Mouse (Mus musculus) kidney, postnatal 4 days (tissue): Measurements from ENCODE around the gene Banp.
A peak's percentile ranks its signal among the peaks of the same experiment; 100 is the strongest.

Source experiments
- DNase-seq, 2 experiments: peaks; one replicate each; pipeline ENCODE4 v3.0.0; 2021; ENCODE audit warnings: mixed read lengths in 2 of 2

Gene Banp

DNA sequence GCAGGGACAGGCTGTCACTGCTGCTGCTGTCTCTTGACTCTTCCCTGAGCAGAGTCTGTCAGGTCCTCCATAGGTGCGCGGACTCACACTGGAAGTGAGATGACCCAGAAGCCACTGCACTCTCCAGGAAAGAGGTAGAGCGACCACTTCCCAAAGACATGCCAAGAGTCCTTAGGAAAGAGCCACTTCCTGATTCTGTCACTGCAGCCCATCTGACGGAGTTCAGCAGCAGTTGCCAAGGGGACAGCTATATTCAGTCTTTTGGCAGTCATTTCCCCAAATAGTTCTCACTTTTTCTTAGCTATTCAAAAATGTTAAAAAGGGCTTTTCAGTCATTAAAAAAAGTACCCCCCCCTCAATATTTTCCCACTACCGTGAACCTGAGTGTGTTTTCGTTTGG lies 72.7 kb downstream of the Banp start:
- no peak for DNase-seq

DNA sequence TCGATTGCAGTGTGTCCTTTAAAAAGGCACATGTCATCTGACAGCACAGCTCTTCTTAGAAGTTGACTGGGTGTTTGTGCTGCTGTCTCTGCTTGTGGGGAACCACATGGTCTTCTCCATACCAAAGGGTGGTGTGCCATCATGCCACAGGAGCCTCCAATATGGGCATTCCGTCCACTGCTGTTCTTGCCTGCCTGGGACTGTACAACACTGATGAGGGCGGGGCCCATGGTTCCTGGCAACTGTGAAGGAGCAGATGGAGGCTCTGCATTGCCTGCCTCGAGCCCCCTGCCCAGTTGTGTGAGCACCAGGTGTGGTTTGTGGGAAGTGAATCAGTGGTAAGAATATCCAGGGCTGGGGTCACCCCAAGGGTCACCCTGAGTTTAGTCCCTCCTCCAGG lies 73.2 kb downstream of the Banp start:
- DNase-seq = no peak

DNA sequence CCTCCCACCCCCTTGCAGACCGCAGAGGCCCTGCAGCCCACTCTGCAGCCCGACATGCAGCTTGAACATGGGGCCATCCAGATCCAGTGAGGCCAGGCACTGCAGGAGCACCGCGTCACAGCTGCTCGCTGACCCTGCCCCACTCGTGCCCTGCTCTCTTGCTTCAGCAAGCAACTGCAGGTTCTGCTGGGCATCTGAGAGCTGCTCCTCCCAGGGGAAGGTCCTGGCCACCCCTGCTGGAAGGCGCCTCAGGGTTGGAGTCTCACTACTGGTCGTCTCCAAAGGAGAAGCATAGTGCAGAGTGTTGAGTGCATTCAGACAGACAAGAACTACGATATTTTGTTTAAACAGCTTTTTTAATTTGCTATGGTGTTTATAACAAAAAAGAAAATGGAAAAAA lies 76.0 kb downstream of the Banp start:
- no peak for DNase-seq

DNA sequence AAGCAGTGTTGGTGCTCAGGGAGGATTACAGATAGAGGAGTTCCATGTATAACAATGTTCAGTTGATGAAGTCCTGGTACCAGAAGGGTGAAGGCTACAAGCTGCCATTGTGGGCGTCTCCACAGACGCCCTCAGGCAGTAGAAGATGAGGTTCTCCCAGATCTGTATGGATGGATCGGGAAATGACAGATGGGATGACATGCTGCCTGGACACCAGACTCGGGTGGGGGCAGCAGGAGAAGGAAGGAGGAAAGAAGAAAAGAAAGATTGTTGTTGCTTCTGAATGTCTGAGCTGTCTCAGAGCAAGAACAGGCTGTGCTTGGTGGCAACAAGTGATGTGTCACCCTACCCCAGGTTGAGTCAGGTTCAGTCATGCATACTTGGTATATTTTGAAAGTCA lies 78.6 kb downstream of the Banp start:
- DNase-seq = no peak

DNA sequence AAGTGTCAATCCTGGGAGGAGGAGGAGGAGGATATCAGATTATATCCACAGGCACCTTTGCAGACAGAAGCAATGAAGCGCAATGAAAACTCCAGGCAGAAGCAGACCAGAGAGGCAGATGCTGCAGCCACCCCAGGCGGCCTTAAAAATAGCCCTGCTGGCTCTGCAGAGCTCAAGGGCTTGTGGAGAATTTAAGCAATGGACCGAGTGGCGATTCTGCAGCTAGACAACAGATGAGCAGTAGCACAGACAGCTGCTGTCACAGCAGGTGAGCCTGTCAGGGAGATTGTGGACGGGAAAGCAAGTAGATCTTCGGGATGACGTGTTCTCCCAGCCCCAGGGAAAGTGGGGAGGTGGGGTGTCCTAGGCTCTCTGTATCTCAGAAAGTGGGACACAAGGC lies 81.4 kb downstream of the Banp start:
- no peak for DNase-seq

DNA sequence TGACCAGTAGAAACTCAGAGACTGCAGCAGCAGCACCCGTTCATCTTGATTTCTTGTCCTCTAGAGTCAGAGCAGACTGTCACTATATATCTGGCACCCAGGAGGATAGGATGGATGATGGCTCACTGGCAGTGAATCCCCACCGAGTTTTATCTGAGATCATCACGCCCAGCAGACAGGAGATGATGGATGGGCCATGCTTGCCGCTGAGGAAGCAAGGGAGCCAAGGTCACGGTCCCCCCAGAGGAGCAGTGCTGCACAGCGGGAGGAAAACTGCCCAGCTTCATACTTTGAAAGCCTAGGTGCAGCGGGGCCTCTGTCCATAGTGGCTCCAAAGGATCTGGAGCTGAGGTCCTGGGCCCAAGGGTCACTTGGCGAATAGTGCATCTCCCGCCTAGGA lies 83.2 kb downstream of the Banp start:
- DNase-seq = peak; percentile 38 to 55

DNA sequence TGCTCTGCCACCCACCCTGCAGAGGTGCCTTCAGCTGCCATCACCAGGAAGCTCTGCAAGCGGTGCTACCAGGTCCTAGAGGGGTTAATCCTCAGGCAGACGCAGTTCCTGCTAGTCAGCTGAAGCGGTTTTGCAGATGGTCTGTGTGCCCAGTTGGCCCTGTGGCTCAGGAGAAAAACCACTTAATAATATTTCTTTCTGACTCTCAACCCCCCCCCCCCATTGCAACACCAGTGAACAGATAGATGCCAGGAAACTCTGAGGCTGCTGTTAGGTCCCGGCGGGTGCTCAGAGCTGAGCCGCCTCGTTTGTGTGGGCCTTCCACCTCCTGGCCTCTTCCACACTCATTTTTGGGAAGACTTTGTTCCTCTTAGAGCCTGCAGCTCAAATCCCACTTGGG lies 86.0 kb downstream of the Banp start:
- DNase-seq = no peak

DNA sequence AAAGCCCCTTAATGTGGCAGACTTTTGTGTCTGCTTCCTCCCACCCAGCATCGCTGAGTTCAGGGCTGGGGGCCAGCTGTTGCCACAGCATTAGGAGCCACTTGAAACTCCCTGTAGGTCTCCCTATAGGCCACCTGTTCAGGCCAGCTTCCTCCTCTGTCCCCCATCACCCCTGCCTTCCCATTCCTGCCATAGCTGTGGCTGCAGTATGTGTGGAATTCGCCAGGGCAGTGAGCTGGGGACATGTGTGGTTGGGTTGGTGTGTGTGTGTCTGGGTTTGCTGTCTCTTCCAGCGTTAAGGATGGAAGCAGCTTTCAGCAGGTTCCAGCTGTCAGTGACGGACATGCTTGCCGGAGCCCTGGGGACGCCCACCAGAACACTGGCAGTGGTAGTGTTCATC lies 86.8 kb downstream of the Banp start:
- DNase-seq = no peak

DNA sequence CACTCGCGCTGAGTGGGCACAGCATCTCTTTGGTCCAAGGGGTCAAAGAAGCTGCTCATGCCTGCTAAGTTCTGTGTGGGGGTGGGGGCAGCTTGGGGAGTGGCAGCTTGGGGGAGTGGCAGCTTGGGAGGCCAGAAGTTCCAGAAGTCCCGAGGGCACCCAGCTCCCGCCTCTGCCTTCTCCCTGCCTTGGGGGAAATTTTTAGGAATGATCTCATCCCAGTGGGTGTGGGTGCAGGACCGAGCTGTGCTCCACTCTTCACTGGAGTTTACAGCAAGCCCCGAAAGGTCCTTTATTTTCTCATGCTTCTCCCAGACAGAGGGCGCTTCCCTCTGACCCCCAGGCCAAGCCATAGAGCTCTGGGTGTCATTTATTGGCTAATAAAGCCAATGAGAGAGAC lies 87.7 kb downstream of the Banp start:
- no peak for DNase-seq

DNA sequence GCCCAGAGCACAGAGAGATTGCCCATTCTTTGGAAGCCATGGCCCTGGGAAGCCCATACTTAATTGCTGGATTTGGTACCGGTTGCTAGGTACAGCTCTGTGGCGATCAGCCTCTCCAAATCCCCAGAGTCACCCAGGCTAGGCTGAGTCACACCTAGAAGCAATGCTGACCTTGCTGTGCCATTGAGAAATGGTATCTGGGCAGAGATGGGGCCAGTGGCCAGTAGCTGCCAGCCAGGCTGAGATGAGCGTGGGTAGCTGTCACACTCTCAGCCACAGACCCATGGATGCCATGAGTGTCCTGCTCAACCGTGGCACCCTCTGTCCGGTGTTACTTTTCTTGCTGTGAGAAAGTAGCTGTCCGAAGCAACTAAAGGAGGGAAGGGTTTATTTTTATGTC lies 88.5 kb downstream of the Banp start:
- no peak for DNase-seq

DNA sequence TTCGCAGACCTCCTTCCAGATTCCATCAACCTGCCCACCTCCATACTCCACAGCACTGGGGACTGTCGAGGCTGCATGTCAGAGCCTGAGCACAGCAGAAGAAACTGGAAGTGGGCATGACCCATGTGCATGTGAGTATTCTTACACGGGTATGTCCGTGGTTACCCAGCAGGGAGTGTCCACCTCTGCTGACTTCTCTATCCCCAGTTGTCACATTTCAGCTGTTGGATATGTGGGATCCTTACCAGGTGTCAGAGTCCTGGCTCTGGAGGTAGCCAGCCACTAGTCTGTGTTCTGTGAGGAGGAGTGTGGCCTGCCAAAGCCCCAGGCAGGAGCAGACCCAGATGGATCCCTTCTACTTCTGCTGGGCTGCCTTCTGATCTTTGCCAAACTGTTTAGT lies 89.9 kb downstream of the Banp start:
- DNase-seq = no peak

DNA sequence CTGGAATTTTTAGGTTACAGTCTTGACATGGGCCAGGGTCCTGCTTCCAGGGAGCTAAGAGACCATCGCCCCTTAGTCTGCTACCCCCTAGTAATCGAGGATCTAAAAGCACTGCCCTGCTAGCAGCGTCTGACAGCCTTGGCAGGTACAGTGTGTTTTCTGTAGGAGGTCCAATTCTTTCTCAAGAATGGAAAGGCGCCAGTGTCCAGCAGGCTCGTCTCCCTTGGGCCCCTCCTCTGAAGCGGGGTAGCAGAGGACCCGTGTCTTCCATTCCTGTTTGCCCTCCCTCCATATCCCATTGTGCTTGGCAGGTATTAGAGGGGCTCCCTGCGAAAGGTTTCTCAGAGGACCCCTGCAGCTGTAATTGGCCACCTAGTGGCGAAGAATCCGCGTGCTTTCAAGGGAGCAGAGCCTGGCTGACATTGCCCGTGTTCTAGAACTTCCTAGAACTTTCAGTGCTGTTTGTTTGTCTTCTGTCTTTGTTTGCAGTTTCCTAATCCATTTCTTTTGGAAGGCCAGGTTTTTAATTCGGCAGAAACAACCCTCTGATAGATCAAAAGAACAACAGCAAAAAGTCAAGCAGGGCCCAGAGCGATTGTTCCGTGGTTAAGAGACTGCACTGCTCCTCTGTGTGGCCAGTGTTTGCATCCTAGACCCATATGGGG lies 97.8 kb downstream of the Banp start:
- no peak for DNase-seq

DNA sequence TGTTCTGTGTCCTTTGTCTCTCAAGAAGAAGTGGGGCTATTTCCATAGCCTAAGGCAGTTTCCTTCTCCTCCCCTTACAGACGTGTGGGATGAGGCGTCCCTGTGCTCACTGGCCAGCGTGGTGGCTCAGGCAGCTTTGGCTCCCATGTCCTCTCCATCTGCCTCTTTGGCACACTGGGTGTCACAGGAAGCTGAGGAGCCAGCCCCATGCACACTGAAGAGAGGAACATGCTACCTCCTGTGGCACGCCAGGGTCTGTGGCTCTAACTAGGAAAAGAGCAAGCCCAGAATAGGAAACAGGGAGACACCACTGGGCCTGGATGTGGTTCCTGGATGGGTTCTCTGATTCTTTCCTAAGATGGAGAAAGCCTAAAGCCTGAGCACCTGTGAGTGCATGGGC lies 99.7 kb downstream of the Banp start:
- no peak for DNase-seq

DNA sequence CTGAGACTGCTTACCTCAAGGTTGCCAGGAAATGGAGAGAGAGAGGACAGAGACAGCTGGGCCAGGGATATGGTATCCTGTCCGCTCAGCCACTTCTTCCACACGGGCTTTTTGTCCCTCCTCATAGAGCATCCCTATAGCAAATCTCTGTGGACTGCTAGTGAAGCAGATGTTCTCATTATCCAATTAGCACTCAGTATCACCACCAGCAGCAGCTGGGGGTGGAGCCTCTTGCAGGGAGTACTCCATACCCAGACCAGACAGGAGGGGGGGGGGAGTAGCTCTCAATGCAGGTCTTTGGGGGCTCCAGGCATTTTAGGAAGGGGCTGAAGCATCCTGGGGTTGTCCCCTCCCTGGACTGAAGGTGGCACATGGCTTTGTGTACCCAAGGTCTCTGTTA lies 100.4 kb downstream of the Banp start:
- no peak for DNase-seq

DNA sequence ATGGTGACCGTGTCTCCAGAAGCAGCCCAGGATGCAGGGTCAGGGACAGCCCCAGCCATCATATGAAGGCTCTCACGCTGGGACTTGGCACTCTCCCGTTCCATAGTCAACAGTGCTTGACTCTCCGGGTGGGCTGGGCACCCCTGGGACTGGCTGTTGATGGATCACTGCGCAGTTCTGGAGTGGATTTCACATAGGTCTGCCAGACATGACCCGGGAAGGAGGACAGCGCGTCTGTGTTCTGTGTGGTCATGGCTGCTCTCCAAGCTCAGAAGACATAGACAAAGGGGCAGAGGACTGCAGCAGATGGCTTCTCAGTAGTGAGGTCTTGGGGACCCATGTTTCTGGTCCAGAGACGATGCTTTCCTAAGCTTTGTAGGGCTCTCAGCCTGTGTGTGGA lies 101.1 kb downstream of the Banp start:
- DNase-seq = no peak

DNA sequence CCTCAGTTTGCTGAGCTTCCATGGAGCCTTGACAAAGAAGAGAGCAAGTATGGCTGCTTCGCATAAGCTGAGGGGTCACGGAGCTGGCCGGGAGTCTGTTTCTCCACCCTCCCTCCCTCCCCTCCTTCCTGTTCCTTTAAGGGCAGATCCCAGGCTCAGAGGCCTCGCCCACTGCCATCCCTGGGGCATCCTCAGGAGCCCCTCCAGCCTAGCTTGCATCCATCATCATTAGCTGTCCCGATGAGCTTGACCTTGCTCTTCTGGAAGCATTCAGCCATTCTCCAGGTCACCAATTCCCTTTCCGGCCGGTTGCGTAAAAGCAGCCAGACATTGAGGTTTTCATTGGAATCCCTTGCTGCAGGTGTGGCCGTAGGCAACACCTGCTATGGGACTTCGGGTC lies 105.8 kb downstream of the Banp start:
- DNase-seq = no peak

DNA sequence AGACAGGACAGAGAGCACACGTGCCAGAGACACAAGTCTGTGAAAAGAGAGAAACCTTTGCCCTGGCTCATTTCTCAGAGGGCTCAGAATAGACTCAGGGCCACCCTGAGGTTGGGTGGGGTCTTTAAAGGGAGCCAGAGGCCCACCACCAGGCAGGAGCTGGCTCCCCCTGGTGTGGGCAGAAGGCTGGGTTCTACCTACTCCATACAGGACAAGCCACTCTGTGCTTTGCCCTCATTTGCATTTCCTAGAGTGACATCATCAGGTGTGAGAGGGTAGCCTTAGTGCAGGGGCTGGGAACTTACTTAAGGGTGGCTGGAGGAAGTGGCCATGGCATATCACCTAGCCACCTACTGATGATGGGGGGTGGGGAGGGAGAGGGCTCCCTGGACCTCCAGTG lies 106.6 kb downstream of the Banp start:
- no peak for DNase-seq

DNA sequence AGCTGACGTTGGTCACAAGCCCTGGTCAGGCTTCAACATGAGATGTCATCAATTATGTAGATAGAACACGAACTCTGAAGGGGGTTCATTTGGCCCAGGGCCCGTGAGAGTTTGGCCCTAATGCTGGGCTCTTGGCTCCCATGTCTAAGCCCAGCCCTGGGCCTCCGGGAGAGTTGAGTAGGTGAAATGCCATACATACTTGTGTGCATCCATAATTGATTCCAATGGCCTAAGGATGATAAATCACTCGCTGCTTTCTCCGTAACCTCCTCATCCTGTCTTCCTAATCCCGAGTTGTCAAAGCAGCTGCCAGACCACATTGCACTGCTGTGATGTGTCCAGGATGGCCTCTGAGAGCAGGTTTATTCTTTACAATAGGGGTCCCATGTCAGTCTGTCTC lies 107.3 kb downstream of the Banp start:
- DNase-seq = peak; percentile 74 to 82

DNA sequence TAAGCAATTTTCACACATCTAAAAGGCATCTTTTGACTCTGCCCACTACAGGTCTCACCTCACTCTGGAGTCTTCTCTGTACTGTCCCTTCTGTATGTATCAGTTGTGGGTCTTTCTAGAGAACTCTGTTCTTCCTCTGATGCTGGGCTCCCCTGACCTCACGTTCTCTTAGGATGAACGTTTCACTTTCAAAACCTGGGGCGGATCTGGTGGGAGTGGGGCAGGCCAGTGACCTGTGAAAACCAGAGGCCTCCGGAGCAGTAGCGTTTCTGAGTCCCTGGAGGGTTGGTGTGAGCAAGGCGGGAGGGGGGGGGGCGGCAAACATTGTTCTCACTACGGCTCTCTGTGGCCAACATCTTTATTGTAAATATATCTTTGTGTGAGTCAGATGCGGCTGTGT lies 109.0 kb downstream of the Banp start:
- no peak for DNase-seq

DNA sequence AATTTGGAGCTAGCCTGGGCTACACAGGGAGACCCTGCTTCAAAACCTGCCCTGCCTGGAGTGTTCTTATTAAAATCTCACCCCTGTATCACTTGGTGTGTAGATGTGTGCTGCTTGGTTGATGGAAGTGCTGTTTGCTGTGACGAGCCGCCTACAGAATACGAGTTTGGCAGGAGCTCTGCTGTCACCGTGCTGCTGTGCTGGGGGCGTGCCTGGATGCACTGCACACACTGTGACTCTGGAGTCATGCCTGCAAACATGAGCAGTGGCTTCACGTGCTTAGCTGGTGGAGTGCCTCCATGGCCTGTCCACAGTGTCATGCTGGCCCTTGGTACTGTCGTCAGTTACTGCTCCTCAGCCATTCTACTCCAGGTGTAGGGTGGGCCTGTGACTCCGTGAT lies 109.4 kb downstream of the Banp start:
- DNase-seq = no peak

DNA sequence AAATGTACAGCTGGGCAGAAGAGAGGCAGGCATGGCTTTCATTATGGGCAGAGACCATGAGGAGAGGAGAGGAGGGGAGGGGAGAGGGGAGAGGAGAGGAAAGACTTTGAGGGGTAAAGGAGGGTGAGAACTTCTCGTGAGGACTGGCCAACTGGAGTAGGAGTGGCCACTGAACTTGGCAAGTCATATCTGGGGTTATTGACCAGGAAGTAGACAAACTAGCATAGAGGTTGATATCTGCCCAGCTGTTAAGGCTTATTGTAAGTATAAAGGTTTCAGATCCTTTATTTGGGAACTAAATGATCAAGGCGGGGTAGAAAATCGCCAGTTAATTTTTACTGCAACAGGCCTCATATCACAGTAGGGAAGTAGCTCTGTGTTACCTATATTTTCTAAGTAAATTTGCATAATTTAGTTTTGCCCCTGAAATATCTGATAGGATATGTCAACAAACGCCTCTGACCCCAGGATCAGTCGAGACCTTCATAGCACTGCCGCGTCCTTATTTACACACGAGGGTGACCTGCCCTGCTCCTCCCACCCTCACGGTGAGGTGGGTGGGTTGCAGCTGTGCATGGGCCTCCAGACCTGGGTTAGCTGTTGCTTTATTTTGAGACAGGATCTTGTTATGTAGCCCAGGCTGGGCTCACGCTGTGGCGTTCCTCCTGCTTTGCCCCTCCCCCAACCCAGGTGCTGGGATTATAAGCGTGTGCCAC lies 113.1 kb downstream of the Banp start:
- no peak for DNase-seq

DNA sequence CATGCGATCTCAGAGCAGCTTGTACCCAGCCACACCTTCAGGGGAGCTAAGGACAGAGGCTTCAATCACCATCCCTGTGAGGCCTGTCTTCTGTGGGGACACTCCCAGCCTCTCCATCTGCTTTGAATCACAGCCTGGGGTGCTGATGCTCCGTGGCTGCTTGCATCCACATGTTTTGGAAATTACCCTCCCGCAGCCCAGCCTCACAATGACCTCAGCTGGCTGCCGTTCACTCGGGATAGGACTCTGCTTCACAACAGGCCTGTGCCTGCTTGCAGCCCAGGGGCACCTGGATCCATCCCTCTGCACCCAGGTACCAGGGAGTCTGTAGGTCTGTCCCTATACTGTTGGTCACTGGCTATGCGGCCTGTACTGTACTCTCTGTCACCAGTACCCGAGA lies 114.8 kb downstream of the Banp start:
- DNase-seq = no peak

DNA sequence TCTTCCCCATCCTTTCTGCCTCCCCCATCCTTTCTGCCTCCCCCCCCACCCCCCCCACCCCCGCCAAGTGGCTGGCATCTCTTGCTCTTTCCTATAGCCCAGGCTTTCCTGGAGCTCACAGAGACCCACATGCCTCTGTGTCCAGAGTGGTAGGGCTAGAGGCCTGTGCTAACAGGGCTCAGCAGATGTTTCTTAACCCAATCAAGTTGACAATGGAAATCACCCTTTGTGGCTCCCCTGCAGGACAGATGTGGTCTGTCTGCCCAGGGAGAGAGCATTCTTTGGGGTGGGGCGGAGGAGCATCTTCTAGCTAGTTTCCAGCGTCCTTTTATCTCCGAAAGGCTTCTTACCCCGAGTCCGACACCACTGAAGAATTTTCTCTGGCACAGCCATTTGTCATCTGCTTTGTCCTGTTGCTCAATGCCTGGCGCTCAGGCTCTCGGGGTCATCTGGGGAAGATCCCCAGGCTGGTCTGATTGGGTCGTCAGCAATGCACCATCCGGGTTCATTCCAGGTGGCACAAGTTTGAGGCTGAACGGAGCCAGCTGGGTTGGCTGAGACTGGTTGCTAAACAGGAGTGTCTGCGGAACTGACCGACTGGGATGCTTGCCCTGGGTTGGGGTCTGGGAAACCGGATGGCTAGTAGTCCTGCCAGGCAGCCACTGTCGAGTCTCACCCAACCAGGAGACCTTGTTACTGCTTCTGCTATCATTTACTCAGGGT lies 118.4 kb downstream of the Banp start:
- DNase-seq = no peak

DNA sequence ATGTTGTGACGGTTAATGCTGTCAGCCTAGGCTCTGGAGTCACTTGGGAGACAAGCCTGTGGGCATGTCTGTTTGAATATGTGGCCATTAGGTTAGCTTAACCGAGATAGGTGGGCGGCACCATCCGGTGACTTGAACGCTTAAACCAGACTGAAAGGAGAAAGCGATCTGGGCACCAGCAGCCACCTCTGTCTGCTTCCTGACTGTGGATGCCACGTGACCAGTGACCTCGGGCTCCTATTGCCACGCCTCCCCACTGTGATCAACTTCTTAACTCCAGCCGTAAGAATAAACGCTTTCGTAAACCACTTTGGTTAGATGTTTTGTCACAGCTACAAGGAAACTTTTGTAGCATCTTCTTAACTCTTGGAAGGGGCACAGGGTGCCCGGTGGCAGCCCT lies 119.1 kb downstream of the Banp start:
- DNase-seq = no peak
